Mouse (Mus musculus): ENCODE measurements around the gene Golph3l. TPM values are rescaled to one million over a fixed set of nuclear protein-coding genes. Genes with fewer than 3 reads are reported as not detected.
"Not testable (repeated sequence)": the region's sequence is repeated elsewhere in the genome, so short reads cannot be mapped to it uniquely, and the experiment has no call there.

Gene Golph3l
- polyA plus RNA-seq, 1 experiment from 2014 or later, result 38.5 TPM

GRCm38 (mm10) chr3:95652204-95652811, 63.6 kb downstream of the Golph3l start:
- Histone ChIP-seq H3K4me3 (ENCODE audit: low read length) (no peak overlapping the region), H3K27ac (ENCODE audit: low read length) (no peak overlapping the region)

GRCm38 (mm10) chr3:95652871-95653270, 64.1 kb downstream of the Golph3l start:
- ATAC-seq (ENCODE audit: low FRiP score, low TSS enrichment), result no peak
- Histone ChIP-seq H3K4me2 (replicated peaks; ENCODE audit: low read depth, low read length) (no peak overlapping the region), H3K36me3 (ENCODE audit: insufficient read depth, low read length) (no peaks in the 10 kb centered on the region), H3K4me3 (ENCODE audit: low read length) (no peak overlapping the region), H3K4me1 (ENCODE audit: insufficient read depth, low read length) (peaks cover 20% of the 10 kb centered on the region), H3K9me3 (ENCODE audit: low read length) (no peaks in the 10 kb centered on the region), H3K27ac (ENCODE audit: low read length) (no peak overlapping the region), H3K9ac (replicated peaks; ENCODE audit: low read length) (no peak overlapping the region), H3K27me3 (ENCODE audit: insufficient read depth, low read length) (no peaks in the 10 kb centered on the region)
- WGBS, result 32% methylated on average over 6 of the region's 6 CpGs

More at GRCm38 (mm10) chr3:95652204-95652811, 63.6 kb downstream of the Golph3l start:
- WGBS, result 70% methylated on average over 7 of the region's 7 CpGs
- no peaks in the 10 kb centered on the region for H3K9me3 ChIP-seq (ENCODE audit: low read length)
- no peak overlapping the region for H3K4me2 ChIP-seq (replicated peaks; ENCODE audit: low read depth, low read length)
- no peaks in the 10 kb centered on the region for H3K36me3 ChIP-seq (ENCODE audit: insufficient read depth, low read length)
- H3K27me3 ChIP-seq (ENCODE audit: insufficient read depth, low read length), result no peaks in the 10 kb centered on the region
- peaks cover 20% of the 10 kb centered on the region for H3K4me1 ChIP-seq (ENCODE audit: insufficient read depth, low read length)
- H3K9ac ChIP-seq (replicated peaks; ENCODE audit: low read length), result 0 out of 2 replicates have a peak overlapping the region, but pooled peaks have one; percentile 16
- ATAC-seq (ENCODE audit: low FRiP score, low TSS enrichment), result no peak

GRCm38 (mm10) chr3:95653473-95654034, 64.8 kb downstream of the Golph3l start:
- Histone ChIP-seq H3K9me3 (ENCODE audit: low read length) (no peaks in the 10 kb centered on the region), H3K4me3 (ENCODE audit: low read length) (no peak overlapping the region), H3K36me3 (ENCODE audit: insufficient read depth, low read length) (no peaks in the 10 kb centered on the region), H3K9ac (replicated peaks; ENCODE audit: low read length) (no peak overlapping the region; the same call in 1 of the 2 replicates), H3K4me1 (ENCODE audit: insufficient read depth, low read length) (peaks cover 20% of the 10 kb centered on the region), H3K27ac (ENCODE audit: low read length) (peak overlapping the region; percentile 17; the same call in 1 of the 2 replicates), H3K27me3 (ENCODE audit: insufficient read depth, low read length) (no peaks in the 10 kb centered on the region), H3K4me2 (replicated peaks; ENCODE audit: low read depth, low read length) (no peak overlapping the region)
- 37% methylated on average over 11 of the region's 11 CpGs for WGBS
- no peak for ATAC-seq (ENCODE audit: low FRiP score, low TSS enrichment)

- H3K9ac ChIP-seq (replicated peaks; ENCODE audit: low read length); H3K4me3 ChIP-seq (ENCODE audit: low read length); H3K9me3 ChIP-seq (ENCODE audit: low read length); H3K27me3 ChIP-seq (ENCODE audit: insufficient read depth, low read length); ATAC-seq (ENCODE audit: low FRiP score, low TSS enrichment); H3K36me3 ChIP-seq (ENCODE audit: insufficient read depth, low read length); H3K27ac ChIP-seq (ENCODE audit: low read length); H3K4me2 ChIP-seq (replicated peaks; ENCODE audit: low read depth, low read length): not testable (repeated sequence)
- peaks cover 20% of the 10 kb centered on the region for H3K4me1 ChIP-seq (ENCODE audit: insufficient read depth, low read length)
- 78% methylated on average over 3 of the region's 3 CpGs for WGBS
These were observed 65.6 kb downstream of the Golph3l start for GRCm38 (mm10) chr3:95654371-95654770.

GRCm38 (mm10) chr3:95655437-95655836, 66.7 kb downstream of the Golph3l start:
- Histone ChIP-seq H3K9me3 (ENCODE audit: low read length) (no peaks in the 10 kb centered on the region), H3K9ac (replicated peaks; ENCODE audit: low read length) (no peak overlapping the region), H3K4me1 (ENCODE audit: insufficient read depth, low read length) (peaks cover 21% of the 10 kb centered on the region), H3K36me3 (ENCODE audit: insufficient read depth, low read length) (0 out of 2 replicates have a peak, but pooled peaks cover 2% of the 10 kb centered on the region), H3K27me3 (ENCODE audit: insufficient read depth, low read length) (no peaks in the 10 kb centered on the region), H3K4me3 (ENCODE audit: low read length) (no peak overlapping the region), H3K27ac (ENCODE audit: low read length) (no peak overlapping the region), H3K4me2 (replicated peaks; ENCODE audit: low read depth, low read length) (no peak overlapping the region)
- WGBS, result 92% methylated on average over 5 of the region's 5 CpGs
- no peak for ATAC-seq (ENCODE audit: low FRiP score, low TSS enrichment)

- H3K4me2 ChIP-seq (replicated peaks; ENCODE audit: low read depth, low read length), result no peak overlapping the region
- H3K27me3 ChIP-seq (ENCODE audit: insufficient read depth, low read length), result no peaks in the 10 kb centered on the region
- whole genome bisulfite sequencing, result 91% methylated on average over 3 of the region's 3 CpGs
- H3K9ac ChIP-seq (replicated peaks; ENCODE audit: low read length), result no peak overlapping the region
- H3K27ac ChIP-seq (ENCODE audit: low read length), result no peak overlapping the region
- peaks cover 14% of the 10 kb centered on the region for H3K36me3 ChIP-seq (ENCODE audit: insufficient read depth, low read length)
- ATAC-seq (ENCODE audit: low FRiP score, low TSS enrichment), result no peak
- no peaks in the 10 kb centered on the region for H3K9me3 ChIP-seq (ENCODE audit: low read length)
- peaks cover 29% of the 10 kb centered on the region for H3K4me1 ChIP-seq (ENCODE audit: insufficient read depth, low read length)
- no peak overlapping the region for H3K4me3 ChIP-seq (ENCODE audit: low read length)
These were observed 68.4 kb downstream of the Golph3l start for GRCm38 (mm10) chr3:95657108-95657507.

- no peaks in the 10 kb centered on the region for H3K9me3 ChIP-seq (ENCODE audit: low read length)
- peak overlapping the region; percentile 74 for H3K4me2 ChIP-seq (replicated peaks; ENCODE audit: low read depth, low read length)
- peaks cover 33% of the 10 kb centered on the region for H3K4me1 ChIP-seq (ENCODE audit: insufficient read depth, low read length)
- H3K9ac ChIP-seq (replicated peaks; ENCODE audit: low read length), result peak overlapping the region; percentile 100
- H3K4me3 ChIP-seq (ENCODE audit: low read length), result peak overlapping the region; percentile 99
- H3K36me3 ChIP-seq (ENCODE audit: insufficient read depth, low read length), result peaks cover 20% of the 10 kb centered on the region
- no peaks in the 10 kb centered on the region for H3K27me3 ChIP-seq (ENCODE audit: insufficient read depth, low read length)
- 83% methylated on average over 3 of the region's 3 CpGs for WGBS
- H3K27ac ChIP-seq (ENCODE audit: low read length), result peak overlapping the region; percentile 99
- no peak for ATAC-seq (ENCODE audit: low FRiP score, low TSS enrichment)
These were observed 69.0 kb downstream of the Golph3l start for GRCm38 (mm10) chr3:95657711-95658110.

GRCm38 (mm10) chr3:95658236-95658867, 69.6 kb downstream of the Golph3l start, which contains the start of gene Mcl1:
Gene Mcl1 (plus strand): TSS chr3:95658788.
- no peaks in the 10 kb centered on the region for H3K9me3 ChIP-seq (ENCODE audit: low read length)
- H3K36me3 ChIP-seq (ENCODE audit: insufficient read depth, low read length), result peaks cover 22% of the 10 kb centered on the region
- ATAC-seq (ENCODE audit: low FRiP score, low TSS enrichment), result peak; percentile 97
- peak within 1 kb of the TSS; percentile 99 for H3K4me3 ChIP-seq (ENCODE audit: low read length)
- no peaks in the 10 kb centered on the region for H3K27me3 ChIP-seq (ENCODE audit: insufficient read depth, low read length)
- peak within 1 kb of the TSS; percentile 100 for H3K9ac ChIP-seq (replicated peaks; ENCODE audit: low read length)
- WGBS, result 0% methylated on average over 43 of the region's 43 CpGs
- H3K4me1 ChIP-seq (ENCODE audit: insufficient read depth, low read length), result peaks cover 36% of the 10 kb centered on the region
- peak within 1 kb of the TSS; percentile 80 for H3K4me2 ChIP-seq (replicated peaks; ENCODE audit: low read depth, low read length)
- H3K27ac ChIP-seq (ENCODE audit: low read length), result peak within 1 kb of the TSS; percentile 99

GRCm38 (mm10) chr3:95658868-95659712, 70.4 kb downstream of the Golph3l start:
- Histone ChIP-seq H3K9me3 (ENCODE audit: low read length) (no peaks in the 10 kb centered on the region), H3K4me3 (ENCODE audit: low read length) (peak overlapping the region; percentile 99), H3K4me2 (replicated peaks; ENCODE audit: low read depth, low read length) (peak overlapping the region; percentile 80), H3K27ac (ENCODE audit: low read length) (peak overlapping the region; percentile 99), H3K27me3 (ENCODE audit: insufficient read depth, low read length) (no peaks in the 10 kb centered on the region), H3K4me1 (ENCODE audit: insufficient read depth, low read length) (peaks cover 37% of the 10 kb centered on the region), H3K36me3 (ENCODE audit: insufficient read depth, low read length) (peaks cover 30% of the 10 kb centered on the region), H3K9ac (replicated peaks; ENCODE audit: low read length) (peak overlapping the region; percentile 100)
- WGBS, result under 1% methylated on average over 88 of the region's 113 CpGs
- ATAC-seq (ENCODE audit: low FRiP score, low TSS enrichment), result peak; percentile 64
